Mouse (Mus musculus): ENCODE results near the gene Arfgef3. TPM values are rescaled to one million over a fixed set of nuclear protein-coding genes. Genes with fewer than 3 reads are reported as not detected.

Arfgef3 gene
- polyA plus RNA-seq, 1 experiment from 2014 or later = 1.5 TPM

- Histone ChIP-seq H3K27ac (ENCODE audit: low read depth, low read length) (no peak overlapping the region), H3K9me3 (ENCODE audit: control insufficient read depth) (no peaks in the 10 kb centered on the region), H3K9ac (ENCODE audit: low read depth, low read length) (no peak overlapping the region), H3K4me3 (ENCODE audit: low read depth, low read length) (no peak overlapping the region), H3K36me3 (ENCODE audit: control insufficient read depth, insufficient read depth) (no peaks in the 10 kb centered on the region), H3K4me2 (replicated peaks; ENCODE audit: low read depth) (no peak overlapping the region), H3K4me1 (replicated peaks; ENCODE audit: control insufficient read depth, insufficient read depth, low read length) (no peaks in the 10 kb centered on the region), H3K27me3 (replicated peaks; ENCODE audit: control insufficient read depth, insufficient read depth, low read length) (no peaks in the 10 kb centered on the region)
- no peak for ATAC-seq
- WGBS = 63% methylated on average over 6 of the region's 6 CpGs
- no peak for TF ChIP-seq CTCF (IDR thresholded peaks at IDR 0.05; ENCODE audit: low read depth)
Measured at GRCm38 (mm10) chr10:18710949-18711348, 32.8 kb downstream of the Arfgef3 start.

GRCm38 (mm10) chr10:18709836-18710235 lies 33.9 kb downstream of the Arfgef3 start:
- Histone ChIP-seq H3K4me1 (replicated peaks; ENCODE audit: control insufficient read depth, insufficient read depth, low read length) (no peaks in the 10 kb centered on the region), H3K9me3 (ENCODE audit: control insufficient read depth) (no peaks in the 10 kb centered on the region), H3K36me3 (ENCODE audit: control insufficient read depth, insufficient read depth) (no peaks in the 10 kb centered on the region), H3K9ac (ENCODE audit: low read depth, low read length) (no peak overlapping the region), H3K27me3 (replicated peaks; ENCODE audit: control insufficient read depth, insufficient read depth, low read length) (no peaks in the 10 kb centered on the region), H3K27ac (ENCODE audit: low read depth, low read length) (no peak overlapping the region), H3K4me3 (ENCODE audit: low read depth, low read length) (no peak overlapping the region), H3K4me2 (replicated peaks; ENCODE audit: low read depth) (no peak overlapping the region)
- ATAC-seq = no peak
- no peak for TF ChIP-seq CTCF (IDR thresholded peaks at IDR 0.05; ENCODE audit: low read depth)
- 98% methylated on average over 2 of the region's 2 CpGs for WGBS

- no peak for ATAC-seq
Measured at GRCm38 (mm10) chr10:18708641-18709040, 35.1 kb downstream of the Arfgef3 start.

GRCm38 (mm10) chr10:18704393-18705120 lies 39.2 kb downstream of the Arfgef3 start:
- Histone ChIP-seq H3K4me2 (replicated peaks; ENCODE audit: low read depth) (no peak overlapping the region), H3K4me3 (ENCODE audit: low read depth, low read length) (no peak overlapping the region), H3K9me3 (ENCODE audit: control insufficient read depth) (no peaks in the 10 kb centered on the region), H3K4me1 (replicated peaks; ENCODE audit: control insufficient read depth, insufficient read depth, low read length) (no peaks in the 10 kb centered on the region), H3K27me3 (replicated peaks; ENCODE audit: control insufficient read depth, insufficient read depth, low read length) (no peaks in the 10 kb centered on the region), H3K9ac (ENCODE audit: low read depth, low read length) (no peak overlapping the region), H3K36me3 (ENCODE audit: control insufficient read depth, insufficient read depth) (no peaks in the 10 kb centered on the region), H3K27ac (ENCODE audit: low read depth, low read length) (no peak overlapping the region)
- ATAC-seq = no peak
- 76% methylated on average over 4 of the region's 4 CpGs for WGBS
- no peak for TF ChIP-seq CTCF (IDR thresholded peaks at IDR 0.05; ENCODE audit: low read depth)

More at GRCm38 (mm10) chr10:18708641-18709040, 35.1 kb downstream of the Arfgef3 start:
- Histone ChIP-seq H3K27me3 (replicated peaks; ENCODE audit: control insufficient read depth, insufficient read depth, low read length) (no peaks in the 10 kb centered on the region), H3K36me3 (ENCODE audit: control insufficient read depth, insufficient read depth) (no peaks in the 10 kb centered on the region), H3K9me3 (ENCODE audit: control insufficient read depth) (no peaks in the 10 kb centered on the region), H3K4me2 (replicated peaks; ENCODE audit: low read depth) (no peak overlapping the region), H3K9ac (ENCODE audit: low read depth, low read length) (no peak overlapping the region), H3K4me1 (replicated peaks; ENCODE audit: control insufficient read depth, insufficient read depth, low read length) (no peaks in the 10 kb centered on the region), H3K27ac (ENCODE audit: low read depth, low read length) (no peak overlapping the region), H3K4me3 (ENCODE audit: low read depth, low read length) (no peak overlapping the region)
- TF ChIP-seq CTCF (IDR thresholded peaks at IDR 0.05; ENCODE audit: low read depth) = no peak
- 89% methylated on average over 1 of the region's 1 CpGs for WGBS

- H3K27ac ChIP-seq (ENCODE audit: low read depth, low read length) = no peak overlapping the region
- no peak overlapping the region for H3K9ac ChIP-seq (ENCODE audit: low read depth, low read length)
- TF ChIP-seq CTCF (IDR thresholded peaks at IDR 0.05; ENCODE audit: low read depth) = no peak
- H3K36me3 ChIP-seq (ENCODE audit: control insufficient read depth, insufficient read depth) = no peaks in the 10 kb centered on the region
- H3K9me3 ChIP-seq (ENCODE audit: control insufficient read depth) = no peaks in the 10 kb centered on the region
- no peaks in the 10 kb centered on the region for H3K27me3 ChIP-seq (replicated peaks; ENCODE audit: control insufficient read depth, insufficient read depth, low read length)
- H3K4me2 ChIP-seq (replicated peaks; ENCODE audit: low read depth) = no peak overlapping the region
- no peak for ATAC-seq
- no peak overlapping the region for H3K4me3 ChIP-seq (ENCODE audit: low read depth, low read length)
- H3K4me1 ChIP-seq (replicated peaks; ENCODE audit: control insufficient read depth, insufficient read depth, low read length) = no peaks in the 10 kb centered on the region
Measured at GRCm38 (mm10) chr10:18701517-18701916, 42.2 kb downstream of the Arfgef3 start.

GRCm38 (mm10) chr10:18700117-18700516 lies 43.6 kb downstream of the Arfgef3 start:
- H3K4me2 ChIP-seq (replicated peaks; ENCODE audit: low read depth) = no peak overlapping the region

More at GRCm38 (mm10) chr10:18700117-18700516, 43.6 kb downstream of the Arfgef3 start:
- H3K27ac ChIP-seq (ENCODE audit: low read depth, low read length) = no peak overlapping the region
- H3K4me1 ChIP-seq (replicated peaks; ENCODE audit: control insufficient read depth, insufficient read depth, low read length) = no peaks in the 10 kb centered on the region
- no peak for TF ChIP-seq CTCF (IDR thresholded peaks at IDR 0.05; ENCODE audit: low read depth)
- 67% methylated on average over 2 of the region's 2 CpGs for WGBS
- H3K9me3 ChIP-seq (ENCODE audit: control insufficient read depth) = no peaks in the 10 kb centered on the region
- no peaks in the 10 kb centered on the region for H3K36me3 ChIP-seq (ENCODE audit: control insufficient read depth, insufficient read depth)
- H3K4me3 ChIP-seq (ENCODE audit: low read depth, low read length) = no peak overlapping the region
- no peak for ATAC-seq
- no peak overlapping the region for H3K9ac ChIP-seq (ENCODE audit: low read depth, low read length)
- H3K27me3 ChIP-seq (replicated peaks; ENCODE audit: control insufficient read depth, insufficient read depth, low read length) = no peaks in the 10 kb centered on the region

All from intestine, postnatal 0 days (tissue).